Comparison of ENCODE assay signal across 7 mouse cellular contexts in genomic region chr7:127214981-127215871, GRCm38 (mm10). TPM values are rescaled to one million over a fixed set of nuclear protein-coding genes. Genes with fewer than 3 reads are reported as not detected.
DNase-seq lines count a peak whose midpoint lies in the region; ATAC-seq and TF ChIP-seq lines count a peak whose summit lies in the region.

No protein-coding gene starts in this region.

- intact Hi-C loops in heart, postnatal 36 days (cut with DNase I) = no loop called here
- intact Hi-C loops in left cerebral cortex, postnatal 25 days (cut with DNase I) = loop anchor here (2.0 kb wide), 1 partner anchor 14 kb away; no protein-coding TSS in a partner anchor

- WGBS in forebrain, embryonic 11.5 days = 25% methylated on average over 33 of the region's 33 CpGs

- TF ChIP-seq POLR2A in brain, embryonic 14.5 days (IDR thresholded peaks at IDR 0.05; ENCODE audit: borderline replicate concordance, extremely low read depth, insufficient read depth, insufficient read length, poor library complexity, severe bottlenecking) = no peak

- ATAC-seq in forebrain, embryonic 11.5 days (replicated peaks; ENCODE audit: low FRiP score) = no peak
- peak; percentile 53; the same call in 1 of the 2 replicates for ATAC-seq in megakaryocyte-erythroid progenitor cell, adult 5-6 weeks (replicated peaks; ENCODE audit: low FRiP score, low TSS enrichment, poor library complexity, severe bottlenecking)

- peak overlapping the region; percentile 38 for H3K4me2 ChIP-seq in forebrain, embryonic 11.5 days (ENCODE audit: low read depth, low read length, severe bottlenecking)

- H3K4me1 ChIP-seq in forebrain, embryonic 11.5 days (replicated peaks; ENCODE audit: control insufficient read depth, insufficient read depth, low read length) = no peaks in the 10 kb centered on the region

- H3K9me3 ChIP-seq in forebrain, embryonic 11.5 days (ENCODE audit: control insufficient read depth, low read length) = no peaks in the 10 kb centered on the region

- peak overlapping the region; percentile 11; the same call in 1 of the 2 replicates for H3K4me3 ChIP-seq in forebrain, embryonic 11.5 days (ENCODE audit: low read depth, low read length)

- DNase-seq in MN1 (ENCODE audit: low spot score) = peak; percentile 82
- DNase-seq in brain, embryonic 14.5 days (ENCODE audit: low read depth) = peak; percentile 69
- peak; percentile 80 for DNase-seq in forebrain, embryonic 11.5 days (ENCODE audit: low spot score)
- peak; percentile 65 to 69 for DNase-seq in heart, postnatal 36 days
- peak; percentile 41 to 64 for DNase-seq in left cerebral cortex, postnatal 25 days (ENCODE audit: low spot score in 2 of 2)
- DNase-seq in spleen, postnatal 36 days (ENCODE audit: low spot score in 2 of 2) = peak; percentile 68 to 74

- H3K27me3 ChIP-seq in forebrain, embryonic 11.5 days (ENCODE audit: control insufficient read depth, insufficient read depth, low read length) = peaks cover 3% of the 10 kb centered on the region

- no peak overlapping the region for H3K27ac ChIP-seq in forebrain, embryonic 11.5 days (ENCODE audit: low read depth, low read length)

- H3K9ac ChIP-seq in forebrain, embryonic 11.5 days (ENCODE audit: low read length) = no peak overlapping the region

- peak; percentile 88 for TF ChIP-seq CTCF in brain, embryonic 14.5 days (IDR thresholded peaks at IDR 0.05; ENCODE audit: borderline replicate concordance, extremely low read depth, insufficient read depth, insufficient read length)

- H3K36me3 ChIP-seq in forebrain, embryonic 11.5 days (ENCODE audit: control insufficient read depth, insufficient read depth, low read length) = no peaks in the 10 kb centered on the region

RNA-seq across cellular contexts. Expression of gene Mylpf, which starts 6.5 kb away (rescaled TPM):
- polyA plus RNA-seq in brain, embryonic 14.5 days (2012; rRNA removed) = 5.8 and 8.9 TPM in 2 replicates
- polyA plus RNA-seq in forebrain, embryonic 11.5 days (2014; fragmentation: Nextera tagmentation; extraction: Ambion mirVana) = 11.2 and 11.3 TPM in 2 replicates
- 1 to 10 TPM; 2.4 to 2.5 TPM for total RNA-seq in heart, postnatal 36 days (2021)
- total RNA-seq in left cerebral cortex, postnatal 25 days (2021) = 1 to 10 TPM; 2.8 to 3.3 TPM
- total RNA-seq in megakaryocyte-erythroid progenitor cell, adult 5-6 weeks (2014; fragmentation: Nextera tagmentation) = 36.1 and 48.6 TPM in 2 replicates
- 22.2 and 30.8 TPM in 2 replicates for total RNA-seq in megakaryocyte-erythroid progenitor cell, adult 5-6 weeks (2017)

RNA-seq across cellular contexts. Expression of gene Tbc1d10b, which starts 7.0 kb away (rescaled TPM):
- polyA plus RNA-seq in brain, embryonic 14.5 days (2012; rRNA removed) = 54.2 and 66.1 TPM in 2 replicates
- polyA plus RNA-seq in forebrain, embryonic 11.5 days (2014; fragmentation: Nextera tagmentation; extraction: Ambion mirVana) = 31.7 and 36.5 TPM in 2 replicates
- 10 to 100 TPM; 24.6 to 26.4 TPM for total RNA-seq in heart, postnatal 36 days (2021)
- 10 to 100 TPM; 90.2 to 97.5 TPM for total RNA-seq in left cerebral cortex, postnatal 25 days (2021)
- 25.5 and 35.8 TPM in 2 replicates for total RNA-seq in megakaryocyte-erythroid progenitor cell, adult 5-6 weeks (2014; fragmentation: Nextera tagmentation)
- total RNA-seq in megakaryocyte-erythroid progenitor cell, adult 5-6 weeks (2017) = 23.9 and 41.0 TPM in 2 replicates

RNA-seq across cellular contexts. Expression of gene Zfp553, which starts 17.6 kb away (rescaled TPM):
- polyA plus RNA-seq in brain, embryonic 14.5 days (2012; rRNA removed) = 38.5 and 38.9 TPM in 2 replicates
- 41.8 and 43.3 TPM in 2 replicates for polyA plus RNA-seq in forebrain, embryonic 11.5 days (2014; fragmentation: Nextera tagmentation; extraction: Ambion mirVana)
- total RNA-seq in heart, postnatal 36 days (2021) = 1 to 10 TPM; 6.0 to 6.6 TPM
- total RNA-seq in left cerebral cortex, postnatal 25 days (2021) = 10 to 100 TPM; 16.9 to 18.6 TPM
- total RNA-seq in megakaryocyte-erythroid progenitor cell, adult 5-6 weeks (2014; fragmentation: Nextera tagmentation) = 17.0 and 18.3 TPM in 2 replicates
- 22.7 and 31.7 TPM in 2 replicates for total RNA-seq in megakaryocyte-erythroid progenitor cell, adult 5-6 weeks (2017)

RNA-seq across cellular contexts. Expression of gene Sept1, which starts 17.7 kb away (rescaled TPM):
- 19.4 and 22.6 TPM in 2 replicates for polyA plus RNA-seq in brain, embryonic 14.5 days (2012; rRNA removed)
- 32.8 and 36.6 TPM in 2 replicates for polyA plus RNA-seq in forebrain, embryonic 11.5 days (2014; fragmentation: Nextera tagmentation; extraction: Ambion mirVana)
- 1 to 10 TPM; 2.8 TPM for total RNA-seq in heart, postnatal 36 days (2021)
- total RNA-seq in left cerebral cortex, postnatal 25 days (2021) = 1 to 10 TPM; 3.4 to 3.6 TPM
- total RNA-seq in megakaryocyte-erythroid progenitor cell, adult 5-6 weeks (2014; fragmentation: Nextera tagmentation) = 41.3 and 47.7 TPM in 2 replicates
- total RNA-seq in megakaryocyte-erythroid progenitor cell, adult 5-6 weeks (2017) = 24.8 and 25.5 TPM in 2 replicates

RNA-seq across cellular contexts. Expression of gene Cd2bp2, which starts 19.4 kb away (rescaled TPM):
- 108 and 117 TPM in 2 replicates for polyA plus RNA-seq in brain, embryonic 14.5 days (2012; rRNA removed)
- 96.5 and 104 TPM in 2 replicates for polyA plus RNA-seq in forebrain, embryonic 11.5 days (2014; fragmentation: Nextera tagmentation; extraction: Ambion mirVana)
- total RNA-seq in heart, postnatal 36 days (2021) = 10 to 100 TPM; 36.9 to 38.0 TPM
- total RNA-seq in left cerebral cortex, postnatal 25 days (2021) = 10 to 100 TPM; 81.7 to 84.1 TPM
- 49.6 and 54.8 TPM in 2 replicates for total RNA-seq in megakaryocyte-erythroid progenitor cell, adult 5-6 weeks (2014; fragmentation: Nextera tagmentation)
- 51.8 and 63.3 TPM in 2 replicates for total RNA-seq in megakaryocyte-erythroid progenitor cell, adult 5-6 weeks (2017)

Comparison
In these comparisons a context has a peak if more than half of its experiments do, and no peak if none do; other contexts are left out.
1. RNA of gene Mylpf, which starts 6.5 kb away (total RNA-seq): 22.2 to 48.6 TPM in megakaryocyte-erythroid progenitor cell, adult 5-6 weeks; 2.8 to 3.3 TPM in left cerebral cortex, postnatal 25 days and 2.4 to 2.5 TPM in heart, postnatal 36 days; every median in the first group is over 4 times any median in the second.
2. Peak in every context shown above with its lines, with median percentiles within 50 percentile points of each other: DNase-seq.